Mouse (Mus musculus): ENCODE results near the gene Klf4. TPM values are rescaled to one million over a fixed set of nuclear protein-coding genes. Genes with fewer than 3 reads are reported as not detected.

The Klf4 gene
- total RNA-seq (2015; ENCODE audit: low replicate concordance): 5.8 and 10.9 TPM in 2 replicates
- 3.2 and 4.6 TPM in 2 replicates for total RNA-seq (2017; ENCODE audit: low replicate concordance)

DNA sequence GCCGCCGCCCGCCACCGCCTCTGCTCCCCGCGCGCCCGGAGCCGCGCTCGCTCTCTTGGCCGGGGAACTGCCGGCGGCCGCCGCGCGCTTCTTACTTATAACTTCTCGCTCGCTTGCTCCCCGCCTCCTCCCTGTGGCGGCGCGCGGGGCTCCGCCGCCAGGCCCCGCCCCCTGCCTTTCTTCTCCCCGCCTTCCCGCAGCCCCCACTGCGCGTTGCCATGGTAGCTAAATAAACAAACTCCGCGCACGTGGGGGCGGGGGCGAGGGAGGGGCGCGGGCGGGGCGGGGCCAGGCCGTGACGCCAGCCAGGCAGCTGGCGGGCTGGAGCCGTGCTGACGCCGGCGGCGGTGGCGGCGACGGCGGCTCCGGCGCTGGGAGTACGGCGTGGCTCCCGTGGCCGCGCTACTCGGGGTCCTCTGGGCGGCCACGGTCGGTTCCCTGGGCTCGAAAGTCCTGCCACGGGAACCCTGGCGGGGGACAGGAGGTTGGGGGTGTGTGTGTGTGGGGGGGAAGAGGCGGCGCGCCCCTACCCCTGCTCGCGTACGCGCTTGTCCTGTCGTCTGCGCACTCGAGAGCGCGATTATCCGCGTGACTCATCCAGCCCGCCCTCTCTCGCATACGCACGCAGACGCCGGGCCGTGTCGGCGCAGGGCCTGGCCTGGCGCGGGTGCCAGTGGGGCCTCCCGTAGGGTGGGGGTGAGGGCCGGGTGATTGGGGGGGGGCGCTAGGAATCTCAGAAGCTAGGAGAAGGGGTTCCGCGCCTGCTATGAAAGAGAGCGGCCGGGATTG, at the start of gene Klf4:
Gene Klf4, minus strand, starts transcription at position 60 of the 789 bp plus-strand sequence.
- ATAC-seq (replicated peaks; ENCODE audit: low FRiP score, poor library complexity, severe bottlenecking): no peak

- no peak for ATAC-seq (replicated peaks; ENCODE audit: low FRiP score, poor library complexity, severe bottlenecking)
These were observed 39.2 kb upstream of the Klf4 start for GRCm38 (mm10) chr4:55571432-55571831.

GRCm38 (mm10) chr4:55567986-55568385, 35.7 kb upstream of the Klf4 start:
- no peak for ATAC-seq (replicated peaks; ENCODE audit: low FRiP score, poor library complexity, severe bottlenecking)

- no peak for ATAC-seq (replicated peaks; ENCODE audit: low FRiP score, poor library complexity, severe bottlenecking)
These were observed 35.3 kb upstream of the Klf4 start for GRCm38 (mm10) chr4:55567575-55567974.

- ATAC-seq (replicated peaks; ENCODE audit: low FRiP score, poor library complexity, severe bottlenecking): no peak
These were observed 32.1 kb upstream of the Klf4 start for GRCm38 (mm10) chr4:55564317-55564716.

DNA sequence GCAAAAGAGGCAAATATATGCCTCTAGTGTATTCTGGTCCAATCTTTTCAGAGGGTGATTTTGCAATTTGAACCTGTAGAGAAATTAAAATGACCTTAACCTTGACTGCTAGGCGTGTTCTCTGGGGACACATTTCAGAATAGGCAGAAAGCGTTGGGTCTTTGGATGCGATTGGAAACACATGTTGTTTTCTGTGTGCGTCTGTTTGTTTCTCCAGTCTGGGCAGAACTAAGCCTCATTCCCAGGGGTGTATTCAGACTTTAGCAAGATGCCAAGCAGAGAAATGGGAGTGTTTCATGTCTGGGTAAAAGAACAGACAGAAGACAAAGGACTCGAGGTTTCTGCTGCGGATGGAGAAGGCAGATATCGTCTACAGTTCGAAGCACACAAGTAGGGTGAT, 30.8 kb upstream of the Klf4 start:
- no peak for ATAC-seq (replicated peaks; ENCODE audit: low FRiP score, poor library complexity, severe bottlenecking)

GRCm38 (mm10) chr4:55562062-55562461, 29.8 kb upstream of the Klf4 start:
- ATAC-seq (replicated peaks; ENCODE audit: low FRiP score, poor library complexity, severe bottlenecking): no peak

GRCm38 (mm10) chr4:55546869-55547268, 14.6 kb upstream of the Klf4 start:
- ATAC-seq (replicated peaks; ENCODE audit: low FRiP score, poor library complexity, severe bottlenecking): no peak

GRCm38 (mm10) chr4:55542753-55543152, 10.5 kb upstream of the Klf4 start:
- no peak for ATAC-seq (replicated peaks; ENCODE audit: low FRiP score, poor library complexity, severe bottlenecking)

- no peak for ATAC-seq (replicated peaks; ENCODE audit: low FRiP score, poor library complexity, severe bottlenecking)
These were observed 9.4 kb upstream of the Klf4 start for GRCm38 (mm10) chr4:55541654-55542053.

DNA sequence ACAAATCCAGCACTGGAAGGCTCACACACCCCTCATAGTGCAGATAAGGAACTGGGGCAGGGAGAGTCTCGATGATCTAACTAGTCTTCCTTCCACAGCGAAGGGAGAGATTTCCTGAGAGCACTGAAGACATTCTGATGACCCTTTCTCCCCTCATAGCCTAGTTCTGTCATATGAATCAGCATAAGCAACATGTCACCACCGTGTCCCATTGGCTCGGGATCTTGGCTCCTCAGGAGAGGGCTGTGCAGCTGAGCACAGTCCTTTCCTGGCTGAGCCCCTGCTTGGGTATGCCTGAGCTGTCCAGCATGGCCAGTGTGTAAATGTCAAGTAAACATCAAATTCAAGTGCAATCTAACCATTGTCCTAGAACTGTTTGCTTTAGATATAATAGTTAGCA, 9.0 kb upstream of the Klf4 start:
- no peak for ATAC-seq (replicated peaks; ENCODE audit: low FRiP score, poor library complexity, severe bottlenecking)

- ATAC-seq (replicated peaks; ENCODE audit: low FRiP score, poor library complexity, severe bottlenecking): no peak
These were observed 2.7 kb upstream of the Klf4 start for GRCm38 (mm10) chr4:55535012-55535411.

DNA sequence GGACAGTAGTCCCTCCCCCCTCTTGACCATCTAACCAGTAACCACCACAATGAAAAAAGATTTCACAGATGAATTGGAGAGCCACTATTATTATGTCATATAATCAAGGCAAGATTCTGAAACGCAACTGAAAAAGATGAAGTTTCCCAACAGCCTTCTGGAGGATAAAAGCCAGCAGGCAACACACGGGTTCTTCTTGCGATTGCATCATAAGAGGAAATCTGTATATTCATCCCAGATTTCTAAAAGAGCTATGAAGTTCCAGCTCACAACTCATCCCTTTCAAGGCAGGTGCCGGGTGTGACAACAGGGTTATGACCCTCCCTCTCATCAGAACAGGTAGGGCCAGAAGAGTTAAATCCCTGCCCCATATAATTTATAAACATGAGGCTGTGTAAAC, 2.2 kb upstream of the Klf4 start:
- ATAC-seq (replicated peaks; ENCODE audit: low FRiP score, poor library complexity, severe bottlenecking): no peak

DNA sequence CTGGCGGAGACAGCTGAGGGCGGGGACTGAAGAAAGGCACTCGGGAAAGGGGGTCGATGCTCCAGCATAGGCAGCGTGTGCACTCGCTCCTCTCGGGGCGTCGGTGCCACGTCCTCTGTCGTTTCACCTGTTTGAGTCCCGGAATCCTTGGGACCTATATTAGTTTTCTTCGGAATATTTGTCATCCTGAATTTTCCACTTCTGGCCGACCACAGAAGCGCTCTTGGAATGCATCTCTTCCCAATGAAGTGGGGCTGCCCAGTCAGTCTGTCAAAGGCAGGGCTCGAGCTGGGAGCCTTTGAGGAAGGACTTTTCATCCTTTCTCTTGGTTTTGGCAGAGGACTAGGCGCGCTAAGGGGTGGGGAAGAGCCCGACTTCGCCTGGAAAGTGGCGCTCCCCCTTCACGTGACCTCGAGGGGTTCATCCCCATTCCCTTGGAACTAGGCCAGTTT, 1.6 kb upstream of the Klf4 start:
- ATAC-seq (replicated peaks; ENCODE audit: low FRiP score, poor library complexity, severe bottlenecking): no peak

DNA sequence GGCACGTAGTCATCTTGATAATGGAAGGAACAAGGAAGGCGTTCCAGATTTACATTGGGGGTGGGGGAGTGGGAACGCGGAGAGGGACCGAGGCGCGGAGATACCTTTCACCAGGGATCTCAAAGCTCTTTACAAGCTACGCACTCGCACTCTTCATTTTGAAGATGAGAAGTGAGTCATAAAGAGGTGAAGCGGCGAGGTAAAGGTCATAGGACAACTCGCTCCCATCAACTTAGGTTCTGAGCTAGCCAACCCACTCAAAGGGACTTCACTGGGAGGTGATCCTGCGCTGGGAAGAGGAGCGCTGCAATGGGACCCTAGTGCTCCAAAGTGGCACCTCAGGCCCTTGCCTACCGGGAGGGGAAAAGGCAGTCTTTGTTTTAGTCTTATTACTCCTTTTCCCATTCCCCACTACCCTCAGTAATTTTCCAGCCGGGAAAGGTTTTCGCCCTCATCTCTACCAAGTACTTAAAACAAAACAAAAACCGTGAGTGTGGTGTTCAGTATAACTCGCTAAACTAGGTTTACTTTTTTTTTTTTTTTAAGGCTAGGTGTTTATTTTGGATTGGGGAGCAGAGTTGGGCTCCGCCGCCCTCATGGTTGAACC, 1.0 kb upstream of the Klf4 start:
- no peak for ATAC-seq (replicated peaks; ENCODE audit: low FRiP score, poor library complexity, severe bottlenecking)

GRCm38 (mm10) chr4:55531856-55532406, 335 bp downstream of the Klf4 start:
- no peak for ATAC-seq (replicated peaks; ENCODE audit: low FRiP score, poor library complexity, severe bottlenecking)

- no peak for ATAC-seq (replicated peaks; ENCODE audit: low FRiP score, poor library complexity, severe bottlenecking)
These were observed 990 bp downstream of the Klf4 start for GRCm38 (mm10) chr4:55531096-55531855.

GRCm38 (mm10) chr4:55530731-55531095, 1.6 kb downstream of the Klf4 start:
- no peak for ATAC-seq (replicated peaks; ENCODE audit: low FRiP score, poor library complexity, severe bottlenecking)

DNA sequence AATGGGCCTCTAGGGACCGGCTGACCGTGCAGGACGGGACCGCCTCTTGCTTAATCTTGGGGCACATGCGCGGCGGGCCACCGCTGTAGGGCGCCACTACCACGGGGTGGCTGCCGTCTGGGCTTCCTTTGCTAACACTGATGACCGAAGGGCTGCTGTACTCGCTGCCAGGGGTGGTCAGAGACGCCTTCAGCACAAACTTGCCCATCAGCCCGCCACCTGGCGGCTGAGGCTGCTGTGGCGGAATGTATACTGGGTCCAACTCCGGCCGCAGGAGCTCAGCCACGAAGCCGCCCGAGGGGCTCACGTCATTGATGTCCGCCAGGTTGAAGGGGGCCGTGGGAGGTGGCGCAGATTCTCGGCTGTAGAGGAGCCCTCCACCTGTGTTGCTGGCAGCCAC, 2.0 kb downstream of the Klf4 start:
- ATAC-seq (replicated peaks; ENCODE audit: low FRiP score, poor library complexity, severe bottlenecking): no peak

DNA sequence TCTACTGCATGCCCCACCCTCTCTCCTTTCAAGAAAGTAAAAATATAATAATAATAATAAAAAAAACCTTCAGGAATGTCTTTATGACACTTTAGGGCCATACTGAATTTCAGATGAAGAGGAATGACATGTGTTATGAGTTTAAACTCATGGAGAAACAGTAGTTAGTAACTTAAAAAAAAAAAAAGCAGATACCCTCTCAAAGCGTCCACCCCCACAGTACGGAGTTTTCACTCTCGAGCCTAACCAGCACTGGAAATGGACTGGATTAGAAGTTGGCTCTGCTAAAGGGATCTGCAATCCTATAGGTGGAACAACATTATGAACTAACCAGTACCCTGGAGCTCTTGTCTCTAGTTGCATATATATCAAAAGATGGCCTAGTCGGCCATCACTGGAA, 3.9 kb downstream of the Klf4 start:
- ATAC-seq (replicated peaks; ENCODE audit: low FRiP score, poor library complexity, severe bottlenecking): no peak

Measured in erythroid progenitor cell, adult 5-6 weeks (primary cell).